Mouse (Mus musculus) c-Kit-positive CD71-negative TER-119-negative erythroid progenitor cells, embryonic 14.5 days (primary cell): ENCODE measurements around the gene Olfr1215.
"Not testable (repeated sequence)": the region's sequence is repeated elsewhere in the genome, so short reads cannot be mapped to it uniquely, and the experiment has no call there.

Experiments
- DNase-seq: peaks from one replicate; pipeline ENCODE4 v3.0.0-alpha.2; 2013; ENCODE audit warnings: low read depth

The Olfr1215 gene

DNA sequence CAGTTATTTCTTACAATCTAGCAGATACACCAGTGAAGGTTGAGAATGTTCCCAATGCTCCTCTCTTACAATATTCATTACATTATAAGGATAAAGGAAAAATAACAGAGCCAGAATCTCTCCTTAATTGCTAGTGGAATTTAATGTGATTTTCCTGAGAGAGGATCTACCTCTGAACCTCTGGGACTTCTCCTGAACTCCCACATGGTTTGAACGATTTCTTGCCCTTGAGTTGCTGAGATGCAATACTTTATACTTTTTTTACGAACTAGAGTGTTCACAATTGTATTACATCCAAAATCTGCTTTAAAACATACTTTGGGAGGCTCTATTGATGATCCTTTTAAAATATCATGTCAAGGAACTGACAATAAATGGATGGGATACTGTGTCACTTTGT, at the start of gene Olfr1215:
Gene Olfr1215 (minus strand): TSS at position 101 of the 400 bp plus-strand sequence.
- no peak for DNase-seq

DNA sequence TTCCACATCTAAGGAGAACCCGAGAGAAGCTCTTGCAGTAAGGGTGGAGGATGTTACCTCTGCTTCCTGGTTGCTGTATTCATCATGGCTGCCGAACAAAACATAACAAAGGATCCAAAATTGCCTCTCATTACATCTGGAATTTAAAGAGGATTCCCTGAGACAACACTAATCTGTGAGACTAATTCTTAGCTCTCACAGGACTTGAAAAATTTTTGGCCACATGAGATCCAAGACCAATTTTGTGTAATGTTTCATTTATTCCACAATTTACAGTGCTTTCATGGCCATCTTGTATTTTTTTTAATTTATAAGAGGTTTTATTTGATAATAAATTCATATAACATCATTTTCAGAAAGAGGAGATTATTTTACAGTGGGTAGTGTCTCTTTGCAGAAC, 25.2 kb upstream of the Olfr1215 start, which contains the start of gene Olfr1217:
Gene Olfr1217 (minus strand): TSS at position 101 of the 400 bp plus-strand sequence.
- DNase-seq: no peak

DNA sequence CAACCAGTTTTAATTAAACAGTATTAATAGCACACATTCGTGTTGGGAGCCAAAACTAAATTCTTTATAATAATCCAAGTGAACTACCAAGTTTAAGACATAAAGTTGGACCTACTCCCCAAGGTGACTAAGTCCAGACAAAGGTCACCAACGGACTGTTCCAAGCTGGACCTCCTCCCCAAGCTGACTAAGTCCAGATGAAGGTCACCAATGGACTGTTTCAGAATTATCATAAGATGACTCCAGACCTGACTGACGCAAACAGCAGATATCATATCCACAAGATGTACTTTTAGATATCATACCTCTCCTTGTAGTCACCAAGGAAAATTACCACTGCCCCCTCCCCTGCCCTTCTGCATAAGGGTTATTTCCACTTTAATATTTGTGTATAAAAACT, 14.7 kb upstream of the Olfr1215 start:
- not testable (repeated sequence) for DNase-seq

DNA sequence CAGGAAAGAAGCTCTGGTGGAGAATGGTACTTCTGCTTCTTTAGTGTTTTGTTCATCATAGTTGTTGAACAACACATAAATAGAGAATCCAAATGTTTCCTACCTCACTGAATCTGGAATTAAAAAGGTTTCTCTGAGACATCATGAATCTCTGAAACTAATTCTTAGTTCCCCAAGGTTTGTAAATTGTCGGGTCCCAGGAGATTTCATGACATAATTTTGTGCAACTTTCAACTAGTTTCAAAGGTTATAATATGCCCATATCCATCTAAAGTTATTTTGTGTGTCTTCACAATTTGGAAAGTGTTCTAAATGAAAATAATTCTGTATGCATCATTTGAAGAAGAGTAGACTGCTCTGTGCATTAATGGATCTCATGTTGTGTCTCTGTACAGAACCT, 11.5 kb upstream of the Olfr1215 start, which contains the start of gene Olfr1216:
Gene Olfr1216 (minus strand): TSS at position 101 of the 400 bp plus-strand sequence.
- no peak for DNase-seq

DNA sequence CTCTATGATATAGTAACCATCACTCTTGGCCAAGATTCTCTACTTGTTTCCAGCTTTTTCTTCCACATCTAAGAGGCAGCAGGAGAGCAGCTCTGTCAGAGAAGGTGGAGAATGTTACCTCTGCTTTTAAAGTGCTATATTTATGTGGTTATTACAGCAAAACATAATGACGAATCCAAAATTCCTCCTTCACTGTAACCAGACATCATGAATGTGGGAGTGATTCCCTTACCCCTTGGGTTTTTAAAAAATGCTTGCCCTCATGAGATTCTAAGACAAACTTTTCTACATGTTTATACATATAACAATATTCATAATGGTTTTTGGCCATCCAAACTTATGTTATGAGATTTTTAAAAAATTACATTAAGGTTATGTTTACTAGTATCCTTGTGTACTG, 14.2 kb downstream of the Olfr1215 start, which contains the start of gene Olfr1214:
Gene Olfr1214 (minus strand): TSS at position 101 of the 400 bp plus-strand sequence.
- DNase-seq: no peak

DNA sequence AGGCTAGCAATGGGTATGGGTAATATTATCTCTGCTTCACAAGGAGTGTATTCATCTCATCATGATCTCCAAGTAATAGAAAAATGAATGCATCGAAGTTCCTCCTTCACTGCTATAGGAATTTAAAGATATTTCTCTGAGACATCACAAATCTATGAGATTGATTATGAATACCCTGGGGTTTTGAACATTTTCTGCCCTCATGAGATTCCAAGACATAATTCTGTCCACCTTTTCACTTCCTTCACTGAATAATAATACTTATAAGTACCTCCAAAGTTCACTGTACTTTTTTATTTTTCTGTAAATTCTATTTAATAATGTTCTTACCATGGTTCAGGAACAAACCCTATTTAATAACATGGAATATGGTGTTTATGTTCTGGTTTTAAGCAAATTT, 26.6 kb downstream of the Olfr1215 start, which contains the start of gene Gm13762:
Gene Gm13762 (minus strand): TSS at position 101 of the 400 bp plus-strand sequence.
- no peak for DNase-seq

DNA sequence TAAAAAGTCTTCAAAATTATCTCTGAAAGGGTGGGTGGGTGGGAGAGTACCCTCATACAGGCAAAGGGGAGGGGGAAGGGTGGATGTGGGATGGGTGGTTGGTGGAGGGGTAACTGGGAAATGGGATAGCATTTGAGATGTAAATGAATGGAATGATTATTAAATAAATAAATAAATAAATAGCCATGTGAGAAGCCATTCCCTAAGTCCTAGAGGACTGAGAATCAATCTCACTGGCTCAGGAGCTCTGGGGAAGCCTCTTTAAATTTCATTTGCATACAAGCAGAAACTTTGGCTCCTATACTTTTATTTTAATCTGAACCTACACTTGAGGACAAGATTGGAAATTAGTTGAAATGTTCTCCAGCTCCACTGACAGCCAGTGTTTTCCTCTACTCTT, 53.1 kb downstream of the Olfr1215 start, which contains the start of gene Olfr1212:
Gene Olfr1212 (plus strand): TSS at position 301 of the 400 bp plus-strand sequence.
- DNase-seq: no peak
